Mouse (Mus musculus): ENCODE data around the gene Car9. TPM values are rescaled to one million over a fixed set of nuclear protein-coding genes. Genes with fewer than 3 reads are reported as not detected.
A peak's percentile ranks its signal among the peaks of the same experiment; 100 is the strongest.

The Car9 gene
- polyA plus RNA-seq, 1 experiment = 0.14 TPM

DNA sequence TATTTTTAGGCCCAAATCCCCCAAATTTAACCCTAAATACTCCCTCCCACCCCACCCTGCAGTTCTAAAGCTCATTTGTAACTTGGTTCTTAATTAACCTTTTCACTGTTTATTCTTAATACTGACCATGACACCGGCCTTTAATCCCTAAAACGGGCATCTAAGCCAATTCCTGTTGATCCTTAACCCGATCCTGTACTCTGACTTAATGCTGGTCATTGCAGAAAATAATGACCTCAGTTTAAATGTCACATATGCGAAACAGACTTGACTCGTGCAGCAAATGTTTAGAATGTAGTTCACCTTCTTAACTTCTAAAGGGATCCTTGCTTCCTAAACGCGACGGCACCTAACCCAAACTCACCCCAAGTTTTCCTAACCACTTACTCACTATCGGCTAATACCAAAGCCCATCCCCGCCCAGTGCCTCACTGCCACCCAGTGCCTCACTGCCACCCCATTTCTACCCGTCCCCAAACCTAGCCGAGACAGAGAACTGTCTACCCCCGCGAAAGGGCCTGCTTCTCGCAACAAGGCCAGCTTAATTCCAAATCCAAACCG, 54.8 kb downstream of the Car9 start:
- DNase-seq (ENCODE audit: extremely low spot score in 1 of 2, low spot score in 1 of 2) = peak in 1 of 2 experiments; percentile 39

DNA sequence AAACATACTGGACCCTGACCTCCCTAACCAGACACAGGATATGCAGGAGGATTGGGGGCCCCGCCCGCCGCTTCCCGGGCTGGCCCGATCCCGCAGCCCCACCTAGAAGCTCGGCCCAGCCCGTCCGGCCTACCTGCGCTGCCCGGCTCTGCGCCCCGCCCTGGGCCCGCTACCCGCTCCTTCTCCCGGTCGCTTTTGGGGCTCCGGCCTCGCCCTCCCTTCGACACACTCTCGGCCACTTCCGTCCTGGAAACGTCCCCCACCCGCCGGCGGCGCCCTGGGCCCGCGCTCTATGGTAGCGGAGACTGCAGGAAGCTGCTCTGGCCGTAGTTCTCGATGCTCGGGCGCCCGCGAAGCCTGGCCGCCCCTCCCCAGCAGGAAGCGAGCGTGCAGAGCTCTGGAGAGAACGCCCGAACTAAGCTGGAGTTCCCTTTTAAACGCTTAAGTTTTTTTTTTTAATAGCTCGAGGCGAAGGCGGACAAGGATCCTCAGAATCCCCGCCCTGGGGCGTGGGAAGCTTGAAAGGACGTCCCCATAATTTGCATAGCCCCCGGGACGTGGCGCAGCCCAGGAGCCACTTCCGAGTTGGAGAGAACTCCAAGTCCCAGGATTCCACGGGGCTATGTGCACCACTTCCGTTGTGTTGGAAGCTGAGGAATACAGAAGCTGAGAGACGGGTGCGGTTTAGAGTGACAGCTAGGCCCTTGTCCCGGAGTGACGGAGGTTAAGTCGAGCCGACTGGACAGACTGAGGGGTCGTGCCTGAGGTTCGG, 55.4 kb downstream of the Car9 start, which contains the start of the genes Creb3 and Tln1:
Gene Creb3 (plus strand): TSS at position 336 of the 772 bp plus-strand sequence.
Gene Tln1 (minus strand): TSS at position 695 of the 772 bp plus-strand sequence.
- DNase-seq (ENCODE audit: extremely low spot score in 1 of 2, low spot score in 1 of 2) = peak; percentile 94 to 98

DNA sequence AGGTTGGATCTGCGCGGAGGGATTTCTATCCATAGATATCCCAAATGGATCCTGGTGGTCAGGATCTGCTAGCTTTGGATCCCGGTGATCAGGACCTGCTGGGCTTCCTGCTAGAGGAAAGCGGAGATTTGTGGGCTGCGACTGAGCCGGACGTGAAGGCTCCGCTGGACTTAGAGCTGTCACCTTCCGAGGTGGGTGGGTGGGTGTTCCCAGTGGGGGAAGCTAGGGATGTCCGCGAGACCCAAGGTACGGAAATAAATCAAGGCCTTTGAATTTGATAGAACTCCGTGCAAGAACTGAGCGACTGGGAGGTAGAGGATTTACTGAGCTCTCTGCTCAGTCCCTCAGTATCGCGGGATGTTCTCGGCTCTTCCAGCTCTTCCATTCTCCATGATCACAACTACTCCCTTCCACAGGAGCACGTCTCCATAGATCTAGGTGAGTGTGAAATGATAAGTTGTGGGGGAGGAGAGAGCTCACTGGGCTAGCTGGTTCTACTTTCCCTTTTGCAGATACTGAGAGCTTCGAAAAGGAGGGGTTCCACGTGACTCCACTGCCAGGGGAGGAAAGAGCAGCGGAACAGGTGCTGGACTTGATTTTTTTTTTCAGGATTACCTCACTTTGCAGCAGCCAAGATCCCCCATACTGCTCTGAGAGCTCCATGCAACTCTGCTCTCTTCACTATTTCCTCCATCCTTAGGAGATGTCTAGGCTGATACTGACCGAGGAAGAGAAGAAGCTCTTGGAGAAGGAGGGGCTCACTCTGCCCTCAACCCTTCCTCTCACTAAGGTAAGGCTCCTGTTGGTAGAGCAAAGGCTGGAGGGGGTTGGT, 56.2 kb downstream of the Car9 start:
- DNase-seq (ENCODE audit: extremely low spot score in 1 of 2, low spot score in 1 of 2) = no peak

Other genes with a start within 250 kb of the Car9 start
- gene Atp8b5, start 239.8 kb upstream of the Car9 start, polyA plus RNA-seq (2012; rRNA removed) = 0.68 and 0.82 TPM in 2 replicates
- 60.0 and 64.5 TPM in 2 replicates for gene Rusc2, start 125.0 kb upstream of the Car9 start, polyA plus RNA-seq (2012; rRNA removed)
- gene Fam166b, start 77.8 kb upstream of the Car9 start, polyA plus RNA-seq (2012; rRNA removed) = 1.1 and 1.2 TPM in 2 replicates
- 70.5 and 78.2 TPM in 2 replicates for gene Tesk1, start 65.0 kb upstream of the Car9 start, polyA plus RNA-seq (2012; rRNA removed)
- 0.64 and 1.6 TPM in 2 replicates for gene Cd72, start 52.3 kb upstream of the Car9 start, polyA plus RNA-seq (2012; rRNA removed)
- gene Sit1, start 23.2 kb upstream of the Car9 start, polyA plus RNA-seq (2012; rRNA removed) = 0.16 TPM in 1 of 2 replicates, not detected in the other
- 88.4 and 126 TPM in 2 replicates for gene Ccdc107, start 14.1 kb upstream of the Car9 start, polyA plus RNA-seq (2012; rRNA removed)
- gene Arhgef39, start 7.3 kb upstream of the Car9 start, polyA plus RNA-seq (2012; rRNA removed) = 1.3 and 1.6 TPM in 2 replicates
- 11.8 and 15.7 TPM in 2 replicates for gene Tpm2, start 16.8 kb downstream of the Car9 start, polyA plus RNA-seq (2012; rRNA removed)
- 59.9 and 78.4 TPM in 2 replicates for gene Creb3, start 55.4 kb downstream of the Car9 start, polyA plus RNA-seq (2012; rRNA removed)
- gene Tln1, start 55.7 kb downstream of the Car9 start, polyA plus RNA-seq (2012; rRNA removed) = 42.4 and 43.2 TPM in 2 replicates
- gene Rgp1, start 71.7 kb downstream of the Car9 start, polyA plus RNA-seq (2012; rRNA removed) = 35.5 and 39.6 TPM in 2 replicates
- gene Gba2, start 71.9 kb downstream of the Car9 start, polyA plus RNA-seq (2012; rRNA removed) = 85.8 and 91.4 TPM in 2 replicates
- gene Msmp, start 77.5 kb downstream of the Car9 start, polyA plus RNA-seq (2012; rRNA removed) = not detected in 2 replicates
- 119 and 122 TPM in 2 replicates for gene Npr2, start 125.0 kb downstream of the Car9 start, polyA plus RNA-seq (2012; rRNA removed)
- 2.1 and 2.6 TPM in 2 replicates for gene Spag8, start 146.6 kb downstream of the Car9 start, polyA plus RNA-seq (2012; rRNA removed)
- 75.8 and 81.1 TPM in 2 replicates for gene Hint2, start 149.5 kb downstream of the Car9 start, polyA plus RNA-seq (2012; rRNA removed)
- 35.5 and 38.0 TPM in 2 replicates for gene Tmem8b, start 162.0 kb downstream of the Car9 start, polyA plus RNA-seq (2012; rRNA removed)
- gene Fam221b, start 162.2 kb downstream of the Car9 start, polyA plus RNA-seq (2012; rRNA removed) = 0.88 and 0.94 TPM in 2 replicates
- not detected in 2 replicates for gene Olfr70, start 193.8 kb downstream of the Car9 start, polyA plus RNA-seq (2012; rRNA removed)
- gene Olfr71, start 203.3 kb downstream of the Car9 start, polyA plus RNA-seq (2012; rRNA removed) = not detected in 2 replicates
- 1.9 and 2.8 TPM in 2 replicates for gene Hrct1, start 220.2 kb downstream of the Car9 start, polyA plus RNA-seq (2012; rRNA removed)
- 0.97 and 1.2 TPM in 2 replicates for gene Spaar, start 223.1 kb downstream of the Car9 start, polyA plus RNA-seq (2012; rRNA removed)